Mouse (Mus musculus): ENCODE measurements at regions not wholly inside any gene's neighbourhood (a gene's known extent, or its start where the extent isn't known, plus 50 kb on each side); places are given as distances from the start of the nearest gene placed in this dataset.

- DNase-seq: no peak
These were observed 112.4 kb upstream of the Haao start for GRCm38 (mm10) chr17:83960158-83960557.

GRCm38 (mm10) chr17:83959159-83959848 lies 111.5 kb upstream of the Haao start:
- DNase-seq: no peak

DNA sequence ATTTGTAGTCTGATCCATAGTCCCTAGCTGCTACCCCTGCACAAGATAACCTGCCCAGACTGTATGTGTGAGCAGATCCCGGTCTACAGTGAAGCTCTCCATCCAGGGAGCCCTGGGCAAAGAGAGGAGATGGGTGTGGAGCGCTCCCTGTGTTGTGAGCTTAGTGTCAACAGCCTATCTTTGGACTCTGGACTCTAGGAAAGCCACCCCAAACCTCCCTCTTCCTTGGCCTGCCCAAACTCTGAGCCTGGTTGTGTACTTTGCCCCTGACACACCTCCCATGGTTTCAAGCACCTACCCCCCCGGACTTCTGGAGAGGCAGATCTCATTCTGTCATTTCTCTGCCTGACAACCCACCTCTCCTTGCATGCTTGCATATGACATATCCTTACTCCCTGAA lies 110.9 kb upstream of the Haao start:
- no peak for DNase-seq

DNA sequence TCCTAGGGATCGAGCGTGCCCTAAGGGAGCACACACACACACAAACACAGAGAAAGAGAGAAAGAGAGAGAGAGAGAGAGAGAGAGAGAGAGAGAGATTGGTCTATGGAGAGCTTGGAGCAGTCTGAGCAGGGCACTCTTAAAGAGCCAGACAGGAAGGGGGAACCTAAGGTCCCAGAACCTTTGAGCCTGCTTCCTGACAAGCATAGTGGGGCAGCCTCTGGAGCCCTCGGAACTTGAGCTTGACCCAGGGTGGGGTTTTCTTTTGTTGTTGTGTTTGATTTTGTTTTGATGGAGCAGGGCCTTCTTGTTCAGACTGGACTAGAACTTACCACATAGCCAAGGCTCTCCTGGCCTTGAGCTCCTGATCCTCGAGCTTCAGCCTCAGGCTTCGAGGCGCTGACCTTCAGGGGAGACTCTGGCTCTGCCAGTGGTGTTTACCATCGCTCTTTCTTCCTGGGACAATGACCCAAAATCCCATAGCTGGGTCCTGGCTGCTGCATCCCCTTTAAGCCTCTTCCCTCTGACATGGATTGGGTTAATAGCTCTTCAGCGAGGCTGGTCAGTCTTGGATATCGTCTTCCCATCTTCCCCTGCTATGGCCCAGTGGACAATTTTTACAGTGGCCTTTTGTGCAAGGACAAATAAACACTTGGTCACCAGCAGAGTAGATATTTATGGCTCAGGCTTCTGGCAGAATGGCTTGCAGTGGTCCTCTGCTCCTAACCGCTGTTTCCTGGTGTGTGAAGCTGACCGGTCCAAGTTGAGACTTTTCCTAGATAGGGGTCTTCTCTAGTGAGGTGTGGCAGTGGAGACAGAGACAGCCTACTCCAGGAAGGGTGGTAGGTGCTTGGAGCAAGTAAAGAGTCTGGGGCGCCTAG lies 110.1 kb upstream of the Haao start:
- DNase-seq: no peak

GRCm38 (mm10) chr17:83956821-83957565 lies 109.2 kb upstream of the Haao start:
- DNase-seq: no peak

DNA sequence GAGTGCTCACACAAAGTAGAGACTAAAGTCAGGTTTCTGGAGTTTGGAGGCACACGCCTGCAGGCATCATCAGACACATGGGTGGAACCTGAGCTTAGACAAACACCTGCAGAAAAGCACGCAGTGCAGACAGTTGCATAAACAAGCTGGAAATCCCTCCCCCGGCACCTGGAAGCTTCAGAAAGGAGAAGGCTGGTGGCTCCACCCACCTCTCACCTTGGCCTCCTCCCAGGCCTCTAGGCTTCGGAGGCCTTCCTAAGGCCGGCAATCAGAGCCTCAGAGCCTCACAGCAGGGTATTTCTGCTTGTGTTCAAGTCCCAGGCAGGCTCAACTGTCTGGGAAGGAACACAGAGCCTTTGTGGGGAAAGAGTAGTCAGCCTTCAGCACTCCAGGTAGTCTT lies 108.2 kb upstream of the Haao start:
- DNase-seq: no peak

- DNase-seq: no peak
These were observed 107.4 kb upstream of the Haao start for GRCm38 (mm10) chr17:83955058-83955697.

GRCm38 (mm10) chr17:83954291-83955057 lies 106.7 kb upstream of the Haao start:
- DNase-seq: no peak

DNA sequence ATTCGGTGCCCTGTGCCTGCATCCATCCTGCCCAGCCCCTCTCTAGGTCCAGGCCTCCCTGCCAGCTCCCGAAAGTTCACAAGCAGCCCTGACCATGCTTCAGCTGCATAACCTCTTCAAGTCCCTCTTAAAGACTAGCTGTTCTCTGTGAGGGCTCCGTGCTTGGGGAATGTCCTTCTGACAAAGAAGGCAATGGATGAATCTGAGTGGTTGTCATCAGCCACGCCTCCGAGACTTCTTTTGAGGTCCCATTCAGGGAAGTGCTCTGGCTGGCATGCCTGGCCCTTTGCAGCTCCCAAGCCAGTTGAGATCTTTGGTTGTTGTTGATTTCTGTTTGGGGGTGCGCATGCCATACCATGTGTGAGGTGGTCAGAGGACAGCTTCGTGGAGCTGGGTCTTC lies 105.9 kb upstream of the Haao start:
- no peak for DNase-seq

GRCm38 (mm10) chr17:83946718-83947117 lies 99.0 kb upstream of the Haao start:
- DNase-seq: no peak

DNA sequence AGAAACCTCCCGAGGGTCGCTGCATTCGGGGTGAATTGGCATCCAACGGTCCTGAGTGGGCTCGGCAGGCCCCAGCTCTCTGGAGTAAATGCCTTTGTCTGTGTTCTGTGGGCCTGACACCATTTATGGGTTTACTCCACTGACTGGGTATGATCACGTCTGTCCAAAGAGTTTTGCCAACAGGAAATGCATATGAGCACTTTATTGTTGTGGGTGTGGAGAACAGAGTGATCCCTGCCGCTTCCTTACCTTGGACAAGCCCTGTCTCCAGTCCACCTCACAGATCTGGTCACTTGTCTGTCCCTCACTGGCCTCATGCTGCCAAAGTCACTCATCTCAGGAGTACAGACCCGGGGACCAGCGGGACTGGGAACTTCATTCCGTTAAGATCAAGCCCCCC lies 91.6 kb upstream of the Haao start:
- DNase-seq: no peak

DNA sequence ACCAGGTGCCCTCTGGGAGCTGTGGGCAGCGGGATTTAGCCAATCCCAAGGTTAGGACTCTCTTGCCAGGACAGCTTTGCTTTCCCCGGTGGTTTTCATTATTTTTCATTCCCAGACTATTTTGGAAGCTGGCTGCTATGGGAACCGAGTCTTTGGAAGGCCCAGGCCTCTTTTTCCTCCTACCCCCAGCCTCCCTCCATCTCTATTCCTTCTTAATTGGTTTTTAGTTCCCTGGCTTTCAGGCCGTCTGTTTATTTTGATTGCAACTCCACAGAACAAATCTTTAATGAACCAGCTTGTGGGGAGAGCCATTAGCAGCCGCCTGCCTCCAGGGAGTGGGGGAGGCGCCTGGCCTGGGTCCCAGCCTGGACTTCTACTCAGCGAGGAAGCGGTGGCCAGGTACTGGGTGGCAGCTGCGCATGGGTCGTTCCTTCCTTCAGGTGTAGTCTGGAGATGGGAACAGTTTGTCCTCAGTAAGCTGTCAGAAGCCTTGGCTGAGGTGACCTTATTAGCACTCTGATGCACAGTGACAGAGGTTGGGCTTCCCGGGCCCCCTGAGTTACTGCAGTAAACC lies 91.0 kb upstream of the Haao start:
- DNase-seq: no peak

- no peak for DNase-seq
These were observed 89.8 kb upstream of the Haao start for GRCm38 (mm10) chr17:83937576-83937975.

- no peak for DNase-seq
These were observed 88.9 kb upstream of the Haao start for GRCm38 (mm10) chr17:83936677-83937076.

- no peak for DNase-seq
These were observed 88.2 kb upstream of the Haao start for GRCm38 (mm10) chr17:83935969-83936368.

GRCm38 (mm10) chr17:83935232-83935631 lies 87.5 kb upstream of the Haao start:
- DNase-seq: no peak

DNA sequence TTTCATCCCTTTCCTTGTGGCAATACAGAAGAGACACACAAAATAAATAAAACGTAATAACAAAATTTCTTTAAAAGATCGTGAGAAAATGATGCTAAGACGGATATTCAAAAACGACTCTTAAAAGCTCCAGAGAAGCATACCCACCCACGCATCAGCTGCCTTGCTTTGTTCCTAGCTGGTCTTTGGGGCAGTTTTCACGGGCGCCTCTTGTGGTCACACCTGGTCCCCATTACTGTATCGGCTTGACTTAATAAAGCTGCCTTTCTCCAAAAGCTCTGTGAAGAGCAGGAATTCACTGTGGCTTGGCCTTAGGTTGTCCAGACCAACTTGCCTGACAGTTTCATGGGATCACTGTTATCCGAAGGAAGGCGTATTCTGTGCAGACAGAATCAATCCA lies 86.0 kb upstream of the Haao start:
- DNase-seq: no peak

GRCm38 (mm10) chr17:83930401-83930800 lies 82.6 kb upstream of the Haao start:
- DNase-seq: no peak

DNA sequence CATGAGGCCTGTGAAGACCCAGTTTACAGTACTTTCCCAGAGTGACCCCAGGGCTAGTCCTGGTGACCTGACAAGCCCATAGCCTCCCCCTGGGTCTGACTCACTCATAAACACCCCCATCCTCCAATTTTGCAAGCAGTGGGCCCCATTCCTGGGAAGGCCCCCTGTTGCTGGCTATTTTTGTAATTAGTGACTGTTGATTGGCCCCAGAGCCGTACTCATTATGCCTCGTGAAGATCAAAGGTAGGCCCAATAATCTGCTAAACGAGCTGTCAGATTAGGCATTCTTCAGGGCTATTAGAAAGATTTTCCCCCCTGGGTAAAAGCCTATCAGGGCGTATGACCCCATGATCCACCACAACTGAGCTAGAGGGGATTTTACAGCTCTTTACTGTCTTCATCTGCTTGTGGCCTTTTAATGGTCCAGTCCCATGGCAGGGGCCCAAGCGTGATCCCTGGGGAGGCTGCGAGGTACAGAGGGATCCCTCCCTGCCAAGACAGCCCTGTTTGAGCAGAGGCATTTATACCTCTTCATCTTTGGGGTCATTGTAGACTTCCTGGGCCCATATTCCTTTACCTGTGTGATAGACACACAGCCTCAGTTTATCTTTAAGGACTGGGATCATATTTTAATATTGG lies 80.1 kb upstream of the Haao start:
- DNase-seq: no peak

GRCm38 (mm10) chr17:83924259-83924922 lies 76.6 kb upstream of the Haao start:
- DNase-seq: no peak

DNA sequence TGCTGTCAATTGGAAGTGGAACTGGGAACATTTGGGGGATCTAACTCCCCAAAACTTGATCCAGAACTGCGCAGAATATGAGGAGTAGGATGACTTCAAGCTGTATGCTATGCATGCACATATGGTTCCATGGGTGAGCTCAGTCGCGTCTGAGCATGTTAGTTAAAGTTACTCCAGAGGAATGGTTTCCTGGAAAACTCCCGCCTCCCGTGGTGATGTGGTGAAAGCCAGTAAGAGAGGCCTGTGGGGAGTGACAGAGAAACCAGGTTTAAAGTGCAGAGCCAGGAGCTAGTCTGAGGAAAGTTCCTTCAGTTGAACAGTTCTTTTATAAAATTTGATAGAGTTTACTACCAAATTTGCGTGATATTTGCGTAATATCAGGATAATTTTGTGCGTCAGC lies 73.1 kb upstream of the Haao start:
- no peak for DNase-seq

Data from thymus, adult 18-20 months (tissue).